Mouse (Mus musculus) liver, adult 2 months (tissue): ENCODE results near the gene Rdh5.

ENCODE experiments used
- CTCF ChIP-seq: fragments of 200-500 bp; IDR thresholded peaks from 2 replicates; pipeline ENCODE4 v1.5.1; 2011; ENCODE audit warnings: low read depth, low read length, control low read depth
- POLR2A ChIP-seq: fragments of 200-500 bp; IDR thresholded peaks from 2 replicates; pipeline ENCODE4 v1.6.1; 2011; ENCODE audit warnings: low read length, control low read depth; ENCODE audit not compliant: insufficient read depth; ENCODE audit errors: extremely low read depth

GRCm38 (mm10) chr10:128916665-128917064 is 6.0 kb downstream of the Rdh5 start:
- TF ChIP-seq CTCF (no peak), POLR2A (no peak)
